Mouse (Mus musculus) heart, adult 2 months (tissue): ENCODE results near the gene Itgb3. TPM values are rescaled to one million over a fixed set of nuclear protein-coding genes. Genes with fewer than 3 reads are reported as not detected.

ENCODE experiments used
- DNase-seq, 2 experiments: peaks; one replicate each; pipeline ENCODE4 v3.0.0; 2021
- H3K27ac ChIP-seq: fragments of 200-600 bp; 2 replicates; pipeline ENCODE4 v1.8.1; 2022
- H3K27me3 ChIP-seq: fragments of 200-500 bp; 2 replicates; pipeline ENCODE4 v1.6.1; 2012; ENCODE audit warnings: mild to moderate bottlenecking, low read length, inconsistent platforms, mixed read lengths; ENCODE audit not compliant: control insufficient read depth, insufficient read depth
- H3K36me3 ChIP-seq: fragments of 200-500 bp; 2 replicates; pipeline ENCODE4 v1.6.1; 2012; ENCODE audit warnings: low read length, inconsistent platforms; ENCODE audit not compliant: control insufficient read depth, insufficient read depth
- H3K4me1 ChIP-seq: fragments of 200-500 bp; 2 replicates; pipeline ENCODE4 v1.6.1; 2011; ENCODE audit warnings: low read length; ENCODE audit not compliant: control insufficient read depth, insufficient read depth
- H3K4me3 ChIP-seq: fragments of 200-600 bp; 2 replicates; pipeline ENCODE4 v1.8.1; 2022
- H3K79me2 ChIP-seq: fragments of 200-500 bp; replicated peaks from 2 replicates; pipeline ENCODE4 v1.6.1; 2012; ENCODE audit warnings: mild to moderate bottlenecking, inconsistent platforms, low read length, moderate library complexity, mixed read lengths; ENCODE audit not compliant: control insufficient read depth, insufficient read depth
- H3K9ac ChIP-seq: fragments of 200-500 bp; 2 replicates; pipeline ENCODE4 v1.6.1; 2012; ENCODE audit warnings: low read depth, mild to moderate bottlenecking, control low read depth, inconsistent platforms, low read length, mixed read lengths
- CTCF ChIP-seq: fragments of 200-600 bp; IDR thresholded peaks from 2 replicates; pipeline ENCODE4 v1.8.1; 2022; ENCODE audit warnings: antibody characterized with exemption, mild to moderate bottlenecking, moderate library complexity
- EP300 ChIP-seq: fragments of 200-500 bp; IDR thresholded peaks from 2 replicates; pipeline ENCODE4 v1.6.1; 2011; ENCODE audit warnings: low read depth, low read length, control low read depth; ENCODE audit not compliant: insufficient read depth
- POLR2A ChIP-seq: fragments of 200-500 bp; IDR thresholded peaks from 2 replicates; pipeline ENCODE4 v1.6.1; 2011; ENCODE audit warnings: mild to moderate bottlenecking, low read depth, low read length, control low read depth; ENCODE audit not compliant: insufficient read depth
- WGBS: fragments of 180-500 bp; shearing (Covaris S2); methylation state at CpG from one replicate; pipeline ENCODE4 v1.1.7; 2018; 5-methylcytosine and 5-hydroxymethylcytosine counted together
- intact Hi-C: fragments of 180-260 bp; cut with DNase I; formaldehyde crosslinking; loops from one replicate; pipeline ENCODE4 v1.15.1; 2025
- polyA plus RNA-seq: library from polyadenylated mRNA; depleted of rRNA; stranded (reverse); fragments of >200 nt; gene quantifications from 2 replicates; pipeline ENCODE4 v1.2.3, GENCODE M21; 2012
- total RNA-seq, 2 experiments: library from RNA; stranded (reverse); gene quantifications; 2 replicates each; pipeline ENCODE4 v1.2.3; 2021

Itgb3 gene
- total and polyA plus RNA-seq, 3 experiments, result 2.3 to 8.1 (median 2.7) TPM

DNA sequence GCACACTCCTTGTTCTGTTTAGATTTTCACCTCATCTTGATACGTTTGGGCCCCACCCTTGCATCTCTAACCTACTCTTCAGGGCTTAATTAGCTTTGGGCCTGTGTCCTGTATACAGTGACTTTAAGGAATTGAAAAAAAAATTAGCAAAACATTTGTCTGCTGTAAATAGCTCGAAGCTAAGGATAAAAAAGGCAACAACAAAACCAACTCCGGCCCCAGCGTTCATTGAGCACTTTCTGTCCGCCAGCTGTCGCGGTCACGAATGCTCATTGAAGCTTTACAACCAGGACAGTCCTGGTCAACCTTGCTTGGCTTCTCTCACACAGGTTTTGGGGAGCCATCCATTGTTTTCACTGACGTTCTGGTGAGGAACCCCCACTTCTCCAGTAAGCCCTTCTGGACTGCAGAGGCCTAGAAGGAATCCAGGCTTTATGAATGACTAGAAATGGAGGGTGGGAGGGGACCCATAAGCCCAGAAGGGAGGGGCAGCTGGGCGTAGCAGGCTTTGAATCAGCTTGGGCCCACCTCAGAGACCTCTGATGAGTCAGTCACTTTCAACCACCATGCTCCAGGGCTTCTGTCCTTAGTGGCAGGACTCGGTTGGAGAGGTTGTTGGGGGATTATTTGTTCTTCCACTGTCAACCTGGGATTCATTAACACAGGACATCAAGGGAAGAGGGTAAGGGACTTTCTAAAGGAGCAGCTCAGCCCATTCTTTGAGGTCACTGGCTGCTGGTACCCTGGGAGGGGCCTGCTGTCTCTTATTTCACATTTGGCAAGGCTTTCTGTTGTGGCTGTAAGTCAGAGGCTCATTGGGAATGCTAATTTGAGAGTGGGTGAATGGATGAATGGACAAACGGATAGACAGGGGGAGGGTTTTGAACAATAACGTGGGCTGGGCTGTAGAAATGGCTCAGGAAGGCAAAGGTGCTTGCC is 11.6 kb downstream of the Itgb3 start:
- Histone ChIP-seq H3K9ac (no peak overlapping the region), H3K36me3 (no peaks in the 10 kb centered on the region), H3K4me1 (no peaks in the 10 kb centered on the region), H3K79me2 (no peaks in the 10 kb centered on the region), H3K27ac (peak overlapping the region; percentile 15), H3K4me3 (no peak overlapping the region), H3K27me3 (no peaks in the 10 kb centered on the region)
- intact Hi-C loops, result no loop called here
- DNase-seq, result no peak
- TF ChIP-seq POLR2A (no peak), CTCF (no peak), EP300 (no peak)
- 74% methylated on average over 13 of the region's 13 CpGs for WGBS

GRCm38 (mm10) chr11:104622040-104622962 is 14.5 kb downstream of the Itgb3 start:
- intact Hi-C loops, result no loop called here
- H3K27ac ChIP-seq, result no peak overlapping the region
- WGBS, result 29% methylated on average over 12 of the region's 12 CpGs
- no peak overlapping the region for H3K9ac ChIP-seq
- no peaks in the 10 kb centered on the region for H3K79me2 ChIP-seq
- TF ChIP-seq POLR2A (no peak), CTCF (no peak), EP300 (no peak)
- no peaks in the 10 kb centered on the region for H3K36me3 ChIP-seq
- no peak overlapping the region for H3K4me3 ChIP-seq
- no peak for DNase-seq
- H3K4me1 ChIP-seq, result peaks cover 3% of the 10 kb centered on the region
- H3K27me3 ChIP-seq, result no peaks in the 10 kb centered on the region

GRCm38 (mm10) chr11:104624791-104625391 is 17.1 kb downstream of the Itgb3 start:
- Histone ChIP-seq H3K4me1 (peaks cover 3% of the 10 kb centered on the region), H3K79me2 (no peaks in the 10 kb centered on the region), H3K27me3 (no peaks in the 10 kb centered on the region), H3K27ac (peak overlapping the region; percentile 39), H3K4me3 (no peak overlapping the region), H3K9ac (no peak overlapping the region), H3K36me3 (no peaks in the 10 kb centered on the region)
- TF ChIP-seq CTCF, result 0 out of 2 replicates have a peak, but pooled peaks have one; percentile 6
- TF ChIP-seq EP300, result no peak
- DNase-seq, result peak; percentile 61 to 66
- intact Hi-C loops, result no loop called here
- 33% methylated on average over 6 of the region's 6 CpGs for WGBS

GRCm38 (mm10) chr11:104625453-104626402 is 17.9 kb downstream of the Itgb3 start:
- WGBS, result 35% methylated on average over 12 of the region's 12 CpGs
- H3K4me1 ChIP-seq, result peaks cover 3% of the 10 kb centered on the region
- peak overlapping the region; percentile 39 for H3K27ac ChIP-seq
- no peaks in the 10 kb centered on the region for H3K27me3 ChIP-seq
- no peaks in the 10 kb centered on the region for H3K36me3 ChIP-seq
- TF ChIP-seq EP300 (no peak), CTCF (no peak), POLR2A (no peak)
- H3K79me2 ChIP-seq, result no peaks in the 10 kb centered on the region
- no peak overlapping the region for H3K4me3 ChIP-seq
- H3K9ac ChIP-seq, result no peak overlapping the region
- intact Hi-C loops, result no loop called here
- DNase-seq, result peak; percentile 60 to 68

DNA sequence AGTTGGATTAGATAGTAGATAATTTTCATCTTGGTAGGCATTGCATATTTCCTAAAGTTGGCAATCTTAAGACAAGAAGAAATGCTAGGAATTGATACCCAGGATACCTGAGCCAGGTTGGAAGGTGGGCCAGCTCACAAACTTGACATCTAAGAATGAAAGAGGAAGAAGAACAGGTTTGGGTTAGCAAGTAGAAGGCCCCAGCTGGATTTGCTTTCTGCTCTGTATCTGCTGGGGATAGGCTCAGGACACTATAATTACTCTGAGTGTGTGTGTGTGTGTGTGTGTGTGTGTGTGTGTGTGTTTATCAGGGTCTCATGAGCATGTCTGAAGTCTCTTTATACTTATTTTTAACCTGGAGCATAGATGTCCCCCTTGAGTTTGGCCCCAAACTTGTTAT is 18.8 kb downstream of the Itgb3 start:
- Histone ChIP-seq H3K4me3 (no peak overlapping the region), H3K79me2 (no peaks in the 10 kb centered on the region), H3K4me1 (peaks cover 3% of the 10 kb centered on the region), H3K36me3 (no peaks in the 10 kb centered on the region), H3K27me3 (no peaks in the 10 kb centered on the region), H3K27ac (no peak overlapping the region; the same call in 1 of the 2 replicates), H3K9ac (no peak overlapping the region)
- DNase-seq, result no peak
- TF ChIP-seq EP300 (no peak), CTCF (no peak), POLR2A (no peak)
- intact Hi-C loops, result no loop called here
